Mouse (Mus musculus) myocyte (in vitro differentiated cells): ENCODE measurements around the gene Dgke.

Experiments
- CEBPB ChIP-seq: IDR thresholded peaks from 2 replicates; pipeline ENCODE4 v1.6.1; 2011; ENCODE audit warnings: mild to moderate bottlenecking, moderate library complexity; ENCODE audit not compliant: poor library complexity, insufficient read depth, severe bottlenecking
- E2F4 ChIP-seq: IDR thresholded peaks from one replicate; pipeline ENCODE4 v1.6.1; 2011; ENCODE audit warnings: mild to moderate bottlenecking, control low read depth, moderate library complexity; ENCODE audit not compliant: insufficient read depth
- MAX ChIP-seq: IDR thresholded peaks from one replicate; pipeline ENCODE4 v1.6.1; 2011; ENCODE audit warnings: low read depth, mild to moderate bottlenecking, control low read depth
- MYOD1 ChIP-seq, 3 experiments: IDR thresholded peaks; one replicate each; pipeline ENCODE4 v1.6.1; 2011; ENCODE audit warnings: control low read depth in 2 of 3, low read depth in 2 of 3, mild to moderate bottlenecking in 2 of 3, moderate library complexity in 1 of 3; ENCODE audit not compliant: insufficient read length in 2 of 3, control insufficient read depth in 1 of 3
- POLR2A ChIP-seq: IDR thresholded peaks from one replicate; pipeline ENCODE4 v1.6.1; 2011; ENCODE audit warnings: low read depth, mild to moderate bottlenecking, control low read depth, moderate library complexity; ENCODE audit not compliant: insufficient read length
- TCF3 ChIP-seq: IDR thresholded peaks from one replicate; pipeline ENCODE4 v1.6.1; 2011; ENCODE audit warnings: low read depth, control low read depth; ENCODE audit not compliant: insufficient read length
- USF1 ChIP-seq: IDR thresholded peaks from one replicate; pipeline ENCODE4 v1.6.1; 2011; ENCODE audit warnings: low read depth, mild to moderate bottlenecking, control low read depth, moderate library complexity

DNA sequence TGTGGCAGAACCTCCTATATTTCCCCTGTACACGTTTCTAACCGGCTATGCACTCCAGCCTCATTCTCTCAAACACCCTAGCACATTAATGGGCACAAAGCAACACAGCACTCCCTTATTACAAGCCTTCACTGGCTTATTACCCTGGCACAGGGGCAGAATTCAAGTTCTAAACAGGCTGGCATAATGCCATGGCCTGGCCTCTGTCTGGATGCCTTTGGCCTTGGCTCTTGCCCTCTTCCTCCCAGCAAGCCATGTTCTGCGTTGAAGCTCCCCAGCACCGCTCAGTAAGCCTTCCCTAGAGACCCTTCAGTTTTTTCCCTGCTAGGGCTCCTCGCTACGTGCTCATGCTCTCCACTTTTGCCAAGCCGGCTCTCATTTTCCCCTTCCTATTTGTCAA, 23.6 kb downstream of the Dgke start:
- TF ChIP-seq POLR2A (no peak), CEBPB (no peak), USF1 (no peak), TCF3 (no peak), MAX (no peak), MYOD1 (IDR thresholded peaks at IDR 0.05; ENCODE audit: control insufficient read depth in 1 of 3, insufficient read length in 2 of 3, low read depth in 2 of 3) (no peak), E2F4 (no peak)
